Mouse (Mus musculus): Measurements from ENCODE around the gene Rreb1. TPM values are rescaled to one million over a fixed set of nuclear protein-coding genes. Genes with fewer than 3 reads are reported as not detected.

The Rreb1 gene
- polyA plus RNA-seq, 1 experiment from 2014 or later = 3.0 TPM

DNA sequence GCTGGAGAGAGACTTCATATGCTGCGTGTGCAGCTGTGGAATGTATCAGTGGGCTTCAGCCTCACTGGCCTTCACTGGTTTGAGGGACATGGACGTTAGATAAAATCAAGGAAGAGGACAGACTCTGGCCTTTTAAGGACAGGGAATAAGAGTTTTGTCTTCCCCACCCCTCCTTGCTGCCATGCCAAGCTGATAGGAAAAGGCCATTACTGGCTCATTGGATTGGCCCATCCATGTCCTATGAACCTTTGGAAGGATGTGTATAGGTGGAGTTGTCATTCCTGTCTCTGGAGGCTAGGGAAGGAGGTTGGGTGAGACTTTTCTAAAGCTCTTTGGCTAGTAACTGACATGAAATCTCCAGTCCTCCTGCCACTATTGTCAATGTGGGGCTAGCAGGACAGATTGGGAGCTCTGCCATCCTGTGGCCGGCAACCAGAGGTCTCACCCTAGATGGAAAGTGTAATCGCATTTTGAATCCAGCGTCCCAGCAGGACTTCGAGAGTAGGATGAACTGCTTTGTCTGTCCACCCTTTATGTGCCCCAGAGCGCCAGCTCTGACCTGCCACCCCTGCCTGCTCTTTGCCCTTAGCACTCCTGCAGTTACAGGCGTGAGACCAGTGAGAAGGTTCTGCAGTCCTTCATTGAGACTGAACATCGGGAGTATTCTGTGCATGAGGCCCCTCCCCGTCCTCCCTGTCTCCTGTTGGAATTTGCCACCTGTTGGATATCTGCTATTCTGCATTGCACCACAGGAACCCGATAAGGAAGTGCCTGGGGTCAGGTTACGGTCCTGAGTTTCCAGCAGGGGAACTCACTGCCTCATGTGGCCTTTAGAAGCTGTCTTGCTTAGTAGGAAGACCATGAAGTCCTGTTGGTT, 134.6 kb downstream of the Rreb1 start:
- H3K9me3 ChIP-seq (ENCODE audit: control insufficient read depth, low read length) = no peaks in the 10 kb centered on the region
- no peak overlapping the region for H3K27ac ChIP-seq (ENCODE audit: low read depth, low read length)
- no peak for ATAC-seq (ENCODE audit: low read depth)
- H3K4me2 ChIP-seq (ENCODE audit: low read depth, low read length) = no peak overlapping the region
- WGBS = 69% methylated on average over 12 of the region's 12 CpGs
- H3K4me1 ChIP-seq (ENCODE audit: control insufficient read depth, insufficient read depth, low read length) = no peaks in the 10 kb centered on the region
- H3K36me3 ChIP-seq (ENCODE audit: control insufficient read depth, insufficient read depth, low read length) = no peaks in the 10 kb centered on the region
- H3K27me3 ChIP-seq (ENCODE audit: control insufficient read depth, insufficient read depth, low read length) = no peaks in the 10 kb centered on the region
- H3K9ac ChIP-seq (replicated peaks; ENCODE audit: low read depth, low read length) = no peak overlapping the region
- H3K4me3 ChIP-seq (ENCODE audit: low read depth, low read length) = no peak overlapping the region

GRCm38 (mm10) chr13:37913963-37914362, 135.8 kb downstream of the Rreb1 start:
- 73% methylated on average over 3 of the region's 3 CpGs for WGBS
- H3K36me3 ChIP-seq (ENCODE audit: control insufficient read depth, insufficient read depth, low read length) = no peaks in the 10 kb centered on the region

GRCm38 (mm10) chr13:37918336-37919261, 140.4 kb downstream of the Rreb1 start:
- no peak for ATAC-seq (ENCODE audit: low read depth)
- 87% methylated on average over 15 of the region's 15 CpGs for WGBS
- Histone ChIP-seq H3K4me1 (ENCODE audit: control insufficient read depth, insufficient read depth, low read length) (no peaks in the 10 kb centered on the region), H3K36me3 (ENCODE audit: control insufficient read depth, insufficient read depth, low read length) (no peaks in the 10 kb centered on the region), H3K27me3 (ENCODE audit: control insufficient read depth, insufficient read depth, low read length) (no peaks in the 10 kb centered on the region), H3K9ac (replicated peaks; ENCODE audit: low read depth, low read length) (no peak overlapping the region), H3K9me3 (ENCODE audit: control insufficient read depth, low read length) (no peaks in the 10 kb centered on the region), H3K4me2 (ENCODE audit: low read depth, low read length) (no peak overlapping the region), H3K27ac (ENCODE audit: low read depth, low read length) (no peak overlapping the region), H3K4me3 (ENCODE audit: low read depth, low read length) (no peak overlapping the region)

More at GRCm38 (mm10) chr13:37913963-37914362, 135.8 kb downstream of the Rreb1 start:
- no peak overlapping the region for H3K4me2 ChIP-seq (ENCODE audit: low read depth, low read length)
- no peak for ATAC-seq (ENCODE audit: low read depth)
- no peak overlapping the region for H3K9ac ChIP-seq (replicated peaks; ENCODE audit: low read depth, low read length)
- H3K4me3 ChIP-seq (ENCODE audit: low read depth, low read length) = no peak overlapping the region
- H3K27ac ChIP-seq (ENCODE audit: low read depth, low read length) = no peak overlapping the region
- H3K9me3 ChIP-seq (ENCODE audit: control insufficient read depth, low read length) = no peaks in the 10 kb centered on the region
- no peaks in the 10 kb centered on the region for H3K4me1 ChIP-seq (ENCODE audit: control insufficient read depth, insufficient read depth, low read length)
- no peaks in the 10 kb centered on the region for H3K27me3 ChIP-seq (ENCODE audit: control insufficient read depth, insufficient read depth, low read length)

- Histone ChIP-seq H3K27ac (ENCODE audit: low read depth, low read length) (no peak overlapping the region), H3K4me3 (ENCODE audit: low read depth, low read length) (no peak overlapping the region), H3K36me3 (ENCODE audit: control insufficient read depth, insufficient read depth, low read length) (no peaks in the 10 kb centered on the region), H3K4me2 (ENCODE audit: low read depth, low read length) (no peak overlapping the region), H3K9me3 (ENCODE audit: control insufficient read depth, low read length) (no peaks in the 10 kb centered on the region), H3K4me1 (ENCODE audit: control insufficient read depth, insufficient read depth, low read length) (no peaks in the 10 kb centered on the region), H3K27me3 (ENCODE audit: control insufficient read depth, insufficient read depth, low read length) (no peaks in the 10 kb centered on the region), H3K9ac (replicated peaks; ENCODE audit: low read depth, low read length) (no peak overlapping the region)
- ATAC-seq (ENCODE audit: low read depth) = no peak
- WGBS = 85% methylated on average over 3 of the region's 3 CpGs
These were observed 141.6 kb downstream of the Rreb1 start for GRCm38 (mm10) chr13:37919711-37920277.

DNA sequence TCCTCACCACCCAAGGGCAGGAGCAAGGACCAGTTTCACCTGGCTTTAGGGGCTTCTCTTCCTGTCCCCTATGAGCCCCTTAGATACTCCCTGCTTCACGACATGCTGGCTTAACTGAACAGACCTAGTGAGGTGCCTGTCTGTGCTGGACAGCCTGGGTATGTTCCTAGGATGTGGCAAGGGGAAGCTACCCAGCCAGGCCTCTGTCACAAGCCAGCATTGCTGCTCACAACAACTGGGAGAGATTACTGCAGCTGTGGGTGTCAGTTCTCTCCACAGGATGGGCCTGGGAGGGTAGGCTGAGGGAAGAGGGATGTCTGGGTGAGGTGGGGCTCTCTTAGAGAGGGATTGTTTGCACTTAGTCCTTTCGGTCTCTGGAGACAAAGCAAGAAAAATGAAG, 142.5 kb downstream of the Rreb1 start:
- Histone ChIP-seq H3K4me1 (ENCODE audit: control insufficient read depth, insufficient read depth, low read length) (no peaks in the 10 kb centered on the region), H3K9ac (replicated peaks; ENCODE audit: low read depth, low read length) (no peak overlapping the region), H3K4me2 (ENCODE audit: low read depth, low read length) (no peak overlapping the region), H3K27me3 (ENCODE audit: control insufficient read depth, insufficient read depth, low read length) (no peaks in the 10 kb centered on the region), H3K36me3 (ENCODE audit: control insufficient read depth, insufficient read depth, low read length) (no peaks in the 10 kb centered on the region), H3K9me3 (ENCODE audit: control insufficient read depth, low read length) (no peaks in the 10 kb centered on the region), H3K4me3 (ENCODE audit: low read depth, low read length) (no peak overlapping the region), H3K27ac (ENCODE audit: low read depth, low read length) (no peak overlapping the region)
- 43% methylated on average over 2 of the region's 2 CpGs for WGBS
- no peak for ATAC-seq (ENCODE audit: low read depth)

GRCm38 (mm10) chr13:37923091-37923490, 144.9 kb downstream of the Rreb1 start:
- Histone ChIP-seq H3K36me3 (ENCODE audit: control insufficient read depth, insufficient read depth, low read length) (no peaks in the 10 kb centered on the region), H3K27me3 (ENCODE audit: control insufficient read depth, insufficient read depth, low read length) (no peaks in the 10 kb centered on the region), H3K27ac (ENCODE audit: low read depth, low read length) (no peak overlapping the region), H3K9ac (replicated peaks; ENCODE audit: low read depth, low read length) (no peak overlapping the region), H3K9me3 (ENCODE audit: control insufficient read depth, low read length) (no peaks in the 10 kb centered on the region), H3K4me1 (ENCODE audit: control insufficient read depth, insufficient read depth, low read length) (no peaks in the 10 kb centered on the region), H3K4me2 (ENCODE audit: low read depth, low read length) (no peak overlapping the region), H3K4me3 (ENCODE audit: low read depth, low read length) (no peak overlapping the region)
- no peak for ATAC-seq (ENCODE audit: low read depth)
- 88% methylated on average over 4 of the region's 4 CpGs for WGBS

DNA sequence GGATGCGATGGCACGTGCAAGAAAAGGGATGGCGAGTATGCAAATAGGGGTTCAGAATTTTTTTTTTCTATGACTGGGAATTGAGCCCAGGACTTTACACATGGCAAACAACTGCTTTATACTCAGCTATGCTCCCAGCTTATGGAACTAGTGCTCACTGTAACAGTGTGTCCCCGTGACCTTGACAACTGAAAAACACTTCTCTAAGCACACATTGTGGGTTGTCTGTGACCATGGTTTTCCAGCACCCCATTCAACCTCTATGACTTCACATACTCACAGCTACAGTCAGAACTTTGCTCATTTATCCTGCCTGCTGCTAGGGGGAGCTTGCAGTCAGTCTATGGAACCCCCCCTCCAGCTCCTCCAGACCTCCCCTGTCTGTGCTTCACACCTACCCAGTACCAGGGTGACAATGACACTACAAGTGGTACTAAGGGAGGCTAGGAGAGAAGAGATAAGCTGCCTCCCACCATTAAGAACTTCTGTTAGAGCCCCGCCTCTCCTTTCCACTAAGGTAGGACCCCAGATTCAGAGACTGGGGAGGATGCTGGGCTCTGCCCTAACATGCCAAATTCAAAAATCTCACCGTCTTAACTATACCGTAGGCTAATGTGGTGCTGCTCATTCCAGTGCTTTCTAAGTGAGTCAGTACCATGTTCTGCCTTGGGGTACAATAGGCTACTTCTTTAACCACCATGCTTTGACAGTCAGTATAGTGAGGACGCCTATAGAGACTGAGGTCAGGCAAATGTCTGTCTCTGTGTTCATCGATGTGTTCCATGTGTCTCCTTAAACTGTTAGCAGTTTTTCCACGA, 145.7 kb downstream of the Rreb1 start:
- Histone ChIP-seq H3K27ac (ENCODE audit: low read depth, low read length) (no peak overlapping the region), H3K4me3 (ENCODE audit: low read depth, low read length) (no peak overlapping the region), H3K4me2 (ENCODE audit: low read depth, low read length) (no peak overlapping the region), H3K4me1 (ENCODE audit: control insufficient read depth, insufficient read depth, low read length) (no peaks in the 10 kb centered on the region), H3K9me3 (ENCODE audit: control insufficient read depth, low read length) (no peaks in the 10 kb centered on the region), H3K27me3 (ENCODE audit: control insufficient read depth, insufficient read depth, low read length) (no peaks in the 10 kb centered on the region), H3K36me3 (ENCODE audit: control insufficient read depth, insufficient read depth, low read length) (no peaks in the 10 kb centered on the region), H3K9ac (replicated peaks; ENCODE audit: low read depth, low read length) (no peak overlapping the region)
- ATAC-seq (ENCODE audit: low read depth) = no peak
- 89% methylated on average over 10 of the region's 10 CpGs for WGBS

DNA sequence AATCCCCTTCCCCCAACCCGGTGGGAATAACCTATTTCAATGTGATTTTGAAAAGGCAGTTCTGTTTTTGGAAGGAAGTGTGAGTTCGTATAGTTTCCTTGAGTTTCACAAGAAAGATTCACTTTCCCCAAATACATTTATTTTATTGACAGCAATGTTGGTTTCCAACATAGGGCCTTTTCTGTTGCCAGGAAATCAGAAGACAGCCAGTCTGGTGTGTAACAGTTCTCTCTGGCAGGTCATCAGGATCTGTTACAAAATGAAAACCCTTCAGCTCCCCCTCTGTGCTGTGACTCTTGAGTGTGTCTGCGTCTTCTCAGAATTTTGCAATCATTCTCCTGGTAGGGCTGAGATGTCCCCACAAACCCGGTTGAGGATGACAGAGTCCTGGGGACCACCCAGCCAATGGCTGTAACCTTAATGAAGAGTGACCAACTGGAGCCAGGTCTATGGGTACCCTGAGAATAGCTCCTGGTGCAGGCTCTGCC, 146.3 kb downstream of the Rreb1 start:
- Histone ChIP-seq H3K36me3 (ENCODE audit: control insufficient read depth, insufficient read depth, low read length) (no peaks in the 10 kb centered on the region), H3K9me3 (ENCODE audit: control insufficient read depth, low read length) (no peaks in the 10 kb centered on the region), H3K27ac (ENCODE audit: low read depth, low read length) (no peak overlapping the region), H3K4me1 (ENCODE audit: control insufficient read depth, insufficient read depth, low read length) (no peaks in the 10 kb centered on the region), H3K4me2 (ENCODE audit: low read depth, low read length) (no peak overlapping the region), H3K9ac (replicated peaks; ENCODE audit: low read depth, low read length) (no peak overlapping the region), H3K27me3 (ENCODE audit: control insufficient read depth, insufficient read depth, low read length) (no peaks in the 10 kb centered on the region), H3K4me3 (ENCODE audit: low read depth, low read length) (no peak overlapping the region)
- WGBS = 84% methylated on average over 4 of the region's 4 CpGs
- no peak for ATAC-seq (ENCODE audit: low read depth)
